8 mouse cellular contexts compared by ENCODE assay signal in genomic region chr17:65750301-65750700, GRCm38 (mm10). TPM values are rescaled to one million over a fixed set of nuclear protein-coding genes. Genes with fewer than 3 reads are reported as not detected.
DNase-seq lines count a peak whose midpoint lies in the region; ATAC-seq and TF ChIP-seq lines count a peak whose summit lies in the region.
"Had no signal": no experiment of that assay in that cellular context is flagged by ENCODE, and none has a peak within 500 bp of the region (broad histone marks: within the 10 kb centered on the region; RNA-seq: fewer than 3 reads in every experiment).

No protein-coding gene starts in this region.

- no peaks in the 10 kb centered on the region for H3K9me3 ChIP-seq in kidney, postnatal 0 days (replicated peaks; ENCODE audit: low read length)
- no peaks in the 10 kb centered on the region; the same call in 1 of the 2 replicates for H3K9me3 ChIP-seq in kidney, embryonic 14.5 days (ENCODE audit: control insufficient read depth, low read length)
- peaks cover 9% of the 10 kb centered on the region; the same call in 1 of the 2 replicates for H3K9me3 ChIP-seq in neural tube, embryonic 15.5 days (replicated peaks)

- H3K4me3 ChIP-seq in kidney, postnatal 0 days (replicated peaks; ENCODE audit: low read depth, low read length), result no peak overlapping the region
- no peak overlapping the region for H3K4me3 ChIP-seq in kidney, embryonic 14.5 days (ENCODE audit: low read length)
- no peak overlapping the region for H3K4me3 ChIP-seq in bone marrow, adult 2 months (replicated peaks; ENCODE audit: control insufficient read depth, low read depth, low read length)
- H3K4me3 ChIP-seq in neural tube, embryonic 15.5 days (replicated peaks), result no peak overlapping the region

- H3K36me3 ChIP-seq in kidney, postnatal 0 days (ENCODE audit: insufficient read depth, low read length), result no peaks in the 10 kb centered on the region
- H3K36me3 ChIP-seq in kidney, embryonic 14.5 days (ENCODE audit: control insufficient read depth, insufficient read depth, low read length), result no peaks in the 10 kb centered on the region
- peaks cover 4% of the 10 kb centered on the region; the same call in 1 of the 2 replicates for H3K36me3 ChIP-seq in neural tube, embryonic 15.5 days

- H3K9ac ChIP-seq in kidney, postnatal 0 days (ENCODE audit: low read depth, low read length), result no peak overlapping the region
- no peak overlapping the region for H3K9ac ChIP-seq in kidney, embryonic 14.5 days (ENCODE audit: low read depth, low read length)
- H3K9ac ChIP-seq in neural tube, embryonic 15.5 days (replicated peaks), result no peak overlapping the region

- H3K27me3 ChIP-seq in kidney, postnatal 0 days (ENCODE audit: insufficient read depth, low read length), result no peaks in the 10 kb centered on the region
- no peaks in the 10 kb centered on the region for H3K27me3 ChIP-seq in kidney, embryonic 14.5 days (ENCODE audit: control insufficient read depth, insufficient read depth, low read length)
- H3K27me3 ChIP-seq in neural tube, embryonic 15.5 days (replicated peaks), result no peaks in the 10 kb centered on the region

- TF ChIP-seq CTCF in kidney, postnatal 0 days (IDR thresholded peaks at IDR 0.05; ENCODE audit: low read depth), result peak; percentile 54
- 0 out of 2 replicates have a peak, but pooled peaks have one; percentile 18 for TF ChIP-seq CTCF in bone marrow, adult 2 months (IDR thresholded peaks at IDR 0.05; ENCODE audit: control insufficient read depth, insufficient read depth, low read length)

- H3K4me2 ChIP-seq in kidney, postnatal 0 days (ENCODE audit: low read length), result no peak overlapping the region
- no peak overlapping the region for H3K4me2 ChIP-seq in kidney, embryonic 14.5 days (replicated peaks; ENCODE audit: low read depth, low read length)
- no peak overlapping the region for H3K4me2 ChIP-seq in neural tube, embryonic 15.5 days

- H3K4me1 ChIP-seq in kidney, postnatal 0 days (replicated peaks; ENCODE audit: insufficient read depth, low read length), result no peaks in the 10 kb centered on the region
- H3K4me1 ChIP-seq in kidney, embryonic 14.5 days (ENCODE audit: control insufficient read depth, insufficient read depth, low read length), result no peaks in the 10 kb centered on the region
- H3K4me1 ChIP-seq in bone marrow, adult 2 months (ENCODE audit: control insufficient read depth, insufficient read depth, low read length), result no peaks in the 10 kb centered on the region
- H3K4me1 ChIP-seq in neural tube, embryonic 15.5 days, result peaks cover 5% of the 10 kb centered on the region; the same call in 1 of the 2 replicates

- no peak for DNase-seq in kidney, postnatal 0 days (ENCODE audit: low spot score)
- peak; percentile 52 for DNase-seq in thymus, postnatal 0 days (ENCODE audit: low spot score)
- DNase-seq in thymus, adult 18-20 months, result no peak
- DNase-seq in right cerebral cortex, adult 18-20 months, result no peak

- H3K27ac ChIP-seq in kidney, postnatal 0 days, result no peak overlapping the region
- H3K27ac ChIP-seq in kidney, embryonic 14.5 days (ENCODE audit: low read depth, low read length), result no peak overlapping the region
- no peak overlapping the region for H3K27ac ChIP-seq in bone marrow, adult 2 months (ENCODE audit: control insufficient read depth, insufficient read depth, low read depth, low read length, poor library complexity)
- H3K27ac ChIP-seq in neural tube, embryonic 15.5 days (replicated peaks), result no peak overlapping the region
- H3K27ac ChIP-seq: macrophage had no signal

- ATAC-seq in kidney, postnatal 0 days (replicated peaks; ENCODE audit: low FRiP score, low read depth), result no peak
- no peak for ATAC-seq in kidney, embryonic 14.5 days (ENCODE audit: low FRiP score, low TSS enrichment)
- no peak for ATAC-seq in neural tube, embryonic 15.5 days (ENCODE audit: low FRiP score)

- no peak for TF ChIP-seq POLR2A in bone marrow, adult 2 months (IDR thresholded peaks at IDR 0.05; ENCODE audit: borderline replicate concordance, control insufficient read depth, low read depth, low read length)

RNA-seq across cellular contexts. Expression of gene Rab31, which starts 22.3 kb away (rescaled TPM):
- polyA plus RNA-seq in kidney, postnatal 0 days (2015; fragmentation: Nextera tagmentation; extraction: Ambion mirVana), result 30.0 and 34.6 TPM in 2 replicates
- 21.2 and 38.0 TPM in 2 replicates for polyA plus RNA-seq in kidney, embryonic 14.5 days (2014; fragmentation: Nextera tagmentation; extraction: Ambion mirVana)
- polyA plus RNA-seq in thymus, postnatal 0 days (2015; fragmentation: Nextera tagmentation; extraction: Ambion mirVana), result 5.7 and 6.0 TPM in 2 replicates
- polyA plus RNA-seq in bone marrow, adult 2 months (2011; ENCODE audit: insufficient read depth, insufficient read length, low replicate concordance, missing spikeins), result 6.8 and 18.0 TPM in 2 replicates
- 53.2 and 56.8 TPM in 2 replicates for polyA plus RNA-seq in neural tube, embryonic 15.5 days (2015; fragmentation: Nextera tagmentation; extraction: Ambion mirVana)

RNA-seq across cellular contexts. Expression of gene Ppp4r1, which starts 32.1 kb away (rescaled TPM):
- polyA plus RNA-seq in kidney, postnatal 0 days (2015; fragmentation: Nextera tagmentation; extraction: Ambion mirVana), result 32.5 and 35.0 TPM in 2 replicates
- polyA plus RNA-seq in kidney, embryonic 14.5 days (2014; fragmentation: Nextera tagmentation; extraction: Ambion mirVana), result 37.4 and 53.5 TPM in 2 replicates
- 19.1 and 19.2 TPM in 2 replicates for polyA plus RNA-seq in thymus, postnatal 0 days (2015; fragmentation: Nextera tagmentation; extraction: Ambion mirVana)
- polyA plus RNA-seq in bone marrow, adult 2 months (2011; ENCODE audit: insufficient read depth, insufficient read length, low replicate concordance, missing spikeins), result 17.9 and 28.6 TPM in 2 replicates
- polyA plus RNA-seq in neural tube, embryonic 15.5 days (2015; fragmentation: Nextera tagmentation; extraction: Ambion mirVana), result 36.3 and 40.1 TPM in 2 replicates
